Mouse (Mus musculus) neural tube, embryonic 11.5 days (tissue): ENCODE measurements around the gene Rdh9. TPM values are rescaled to one million over a fixed set of nuclear protein-coding genes. Genes with fewer than 3 reads are reported as not detected.
"Not testable (repeated sequence)": the region's sequence is repeated elsewhere in the genome, so short reads cannot be mapped to it uniquely, and the experiment has no call there.

Source experiments
- ATAC-seq: fragments of 200-750 bp; cut with Nextera tagmentation; 2 replicates; pipeline ENCODE4 v1.8.0; 2017; ENCODE audit warnings: moderate number of reproducible peaks, mild to moderate bottlenecking, moderate TSS enrichment, moderate library complexity; ENCODE audit not compliant: insufficient read depth, low FRiP score, low TSS enrichment
- DNase-seq: peaks from one replicate; pipeline ENCODE4 v3.0.0-alpha.2; 2015; ENCODE audit warnings: low spot score
- H3K27ac ChIP-seq: fragments of 300-500 bp; sonication (generic); 2 replicates; pipeline ENCODE4 v1.5.1; 2014; ENCODE audit warnings: low read depth, mild to moderate bottlenecking, low read length
- H3K27me3 ChIP-seq: fragments of 300-500 bp; sonication (generic); 2 replicates; pipeline ENCODE4 v1.6.1; 2014; ENCODE audit warnings: mild to moderate bottlenecking, low read length, mixed read lengths; ENCODE audit not compliant: control insufficient read depth, insufficient read depth
- H3K36me3 ChIP-seq: fragments of 300-500 bp; sonication (generic); 2 replicates; pipeline ENCODE4 v1.6.1; 2014; ENCODE audit warnings: mild to moderate bottlenecking, low read length, moderate library complexity, mixed read lengths; ENCODE audit not compliant: control insufficient read depth, insufficient read depth
- H3K4me1 ChIP-seq: fragments of 300-500 bp; sonication (generic); 2 replicates; pipeline ENCODE4 v1.6.1; 2014; ENCODE audit warnings: low read length, mixed read lengths; ENCODE audit not compliant: control insufficient read depth, insufficient read depth
- H3K4me2 ChIP-seq: fragments of 300-500 bp; sonication (generic); 2 replicates; pipeline ENCODE4 v1.6.1; 2014; ENCODE audit warnings: low read depth, mild to moderate bottlenecking, moderate library complexity
- H3K4me3 ChIP-seq: fragments of 300-500 bp; sonication (generic); 2 replicates; pipeline ENCODE4 v1.5.1; 2014; ENCODE audit warnings: low read depth, low read length
- H3K9ac ChIP-seq: fragments of 300-500 bp; sonication (generic); 2 replicates; pipeline ENCODE4 v1.6.1; 2014; ENCODE audit warnings: mild to moderate bottlenecking, low read length
- H3K9me3 ChIP-seq: fragments of 300-500 bp; sonication (generic); 2 replicates; pipeline ENCODE4 v1.6.1; 2016; ENCODE audit warnings: low read length; ENCODE audit not compliant: control insufficient read depth
- WGBS: fragments of 180-500 bp; shearing (Covaris S2); extraction: QIAGEN DNeasy Blood & Tissue Kit; methylation state at CpG from one replicate; pipeline ENCODE4 v1.1.7; 2014; 5-methylcytosine and 5-hydroxymethylcytosine counted together
- polyA plus RNA-seq: library from polyadenylated mRNA; unstranded; fragments of >200 nt; fragmentation: Nextera tagmentation; extraction: Ambion mirVana; gene quantifications from 2 replicates; pipeline ENCODE4 v1.2.1, GENCODE M21; 2014

Gene Rdh9
- polyA plus RNA-seq, 1 experiment from 2014 or later = not detected

DNA sequence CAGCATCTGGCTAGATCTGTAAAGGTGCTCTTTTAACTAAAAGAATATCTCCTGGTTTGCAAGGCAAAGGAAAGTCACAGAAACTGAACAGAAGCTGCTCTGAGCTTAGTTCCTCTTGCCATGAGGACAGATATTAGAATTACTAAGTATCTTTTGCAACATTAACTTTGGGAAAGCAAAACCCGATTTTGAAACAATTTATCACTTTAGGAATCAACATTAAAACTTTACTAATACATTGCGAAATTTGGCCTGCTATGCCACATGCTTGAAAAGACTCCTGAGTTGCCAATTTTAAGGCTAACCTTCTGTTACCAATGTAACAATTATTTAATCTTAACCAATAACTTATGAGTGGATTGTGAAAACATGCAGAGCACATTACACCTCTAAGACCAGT lies 45.6 kb downstream of the Rdh9 start:
- ATAC-seq, DNase-seq, H3K4me2 ChIP-seq, H3K27ac ChIP-seq, H3K9ac ChIP-seq, H3K9me3 ChIP-seq, H3K27me3 ChIP-seq, H3K36me3 ChIP-seq, H3K4me1 ChIP-seq, H3K4me3 ChIP-seq: not testable (repeated sequence)
- WGBS = 90% methylated on average over 2 of the region's 2 CpGs

DNA sequence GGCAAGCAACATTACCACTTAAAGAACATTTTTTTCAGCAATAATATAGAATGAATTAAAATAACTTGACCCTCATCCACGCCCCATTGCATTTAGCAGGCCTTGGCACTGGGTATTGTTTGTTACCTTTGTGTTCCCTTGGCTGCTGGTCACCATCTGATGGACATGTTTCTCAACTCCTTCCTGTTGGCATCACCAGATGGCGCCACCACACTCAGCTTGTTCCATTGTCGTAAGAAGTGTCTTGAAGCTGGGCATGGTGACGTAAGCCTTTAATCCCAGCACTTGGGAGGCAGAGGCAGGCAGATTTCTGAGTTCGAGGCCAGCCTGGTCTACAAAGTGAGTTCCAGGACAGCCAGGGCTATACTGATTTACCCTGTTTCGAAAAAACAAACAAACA lies 49.2 kb downstream of the Rdh9 start:
- Histone ChIP-seq H3K4me2 (no peak overlapping the region), H3K4me1 (no peaks in the 10 kb centered on the region), H3K27ac (no peak overlapping the region), H3K9me3 (no peaks in the 10 kb centered on the region), H3K4me3 (no peak overlapping the region), H3K27me3 (no peaks in the 10 kb centered on the region), H3K9ac (no peak overlapping the region), H3K36me3 (no peaks in the 10 kb centered on the region)
- no peak for DNase-seq
- 82% methylated on average over 6 of the region's 6 CpGs for WGBS
- no peak for ATAC-seq

DNA sequence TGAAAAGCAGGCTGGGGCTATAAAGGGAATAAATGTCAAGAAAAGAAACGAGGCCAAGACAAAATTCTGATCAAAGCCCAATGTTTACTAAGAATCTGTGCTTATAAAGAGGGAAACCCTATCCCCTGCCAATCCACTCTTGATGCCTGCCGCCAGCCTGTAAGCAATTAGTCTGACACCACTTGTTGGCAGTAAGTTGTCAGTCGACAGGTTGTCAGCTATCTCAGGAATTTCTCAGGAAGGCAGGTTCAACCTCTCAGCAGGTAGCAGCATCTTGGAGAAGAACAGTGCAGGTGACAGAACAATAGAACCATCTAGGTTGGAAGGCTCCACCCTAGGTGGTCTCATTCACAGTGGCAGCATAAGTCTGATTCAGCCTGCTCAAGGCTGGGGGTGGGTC lies 52.9 kb downstream of the Rdh9 start:
- no peaks in the 10 kb centered on the region for H3K36me3 ChIP-seq
- H3K27me3 ChIP-seq = no peaks in the 10 kb centered on the region
- H3K4me1 ChIP-seq = no peaks in the 10 kb centered on the region
- H3K27ac ChIP-seq = no peak overlapping the region
- WGBS = 79% methylated on average over 3 of the region's 3 CpGs
- DNase-seq (no peak), ATAC-seq (no peak)
- no peak overlapping the region for H3K4me2 ChIP-seq
- no peaks in the 10 kb centered on the region for H3K9me3 ChIP-seq
- H3K9ac ChIP-seq = no peak overlapping the region
- no peak overlapping the region for H3K4me3 ChIP-seq

DNA sequence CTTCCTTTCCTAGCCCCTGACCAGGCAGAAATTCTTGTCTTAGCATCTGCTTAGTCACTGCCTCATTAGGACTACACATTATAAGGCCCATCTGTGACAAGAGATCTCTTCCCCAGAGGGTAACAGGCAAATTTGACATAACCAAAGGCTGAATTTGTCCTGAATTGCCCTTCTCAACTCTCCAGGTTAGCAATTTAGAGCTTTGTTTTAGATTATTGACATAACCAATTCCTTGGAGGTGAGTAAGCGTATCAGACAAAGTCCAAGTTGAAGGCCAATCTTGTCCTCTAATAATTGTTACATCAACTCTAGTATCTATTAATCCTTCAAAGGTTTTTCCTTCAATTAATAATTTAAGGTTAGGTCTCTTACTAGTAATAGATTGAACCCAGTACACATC lies 58.0 kb downstream of the Rdh9 start:
- ATAC-seq, H3K4me2 ChIP-seq: not testable (repeated sequence)
- WGBS = 96% methylated on average over 1 of the region's 1 CpGs

DNA sequence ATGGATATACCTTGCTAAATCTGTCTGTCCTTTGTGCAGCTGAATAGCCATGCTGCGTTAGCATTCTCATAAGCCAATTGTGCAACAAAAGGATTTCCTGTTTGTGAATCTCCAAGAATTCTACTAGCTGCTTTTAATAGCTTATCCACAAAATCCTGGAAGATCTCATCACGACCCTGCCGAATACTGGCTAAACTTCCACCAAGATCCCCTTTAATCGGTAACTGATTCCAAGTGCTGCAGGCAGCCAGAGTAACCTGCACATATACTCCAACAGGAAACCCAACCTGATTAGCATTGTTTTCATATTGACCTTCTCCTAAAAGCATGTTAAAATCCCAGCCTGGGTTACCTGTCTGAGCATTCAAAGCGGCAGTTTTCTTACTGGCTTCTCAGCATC lies 59.1 kb downstream of the Rdh9 start:
- DNase-seq (no peak), ATAC-seq (no peak)
- H3K4me2 ChIP-seq = no peak overlapping the region
- no peak overlapping the region for H3K27ac ChIP-seq
- H3K4me1 ChIP-seq = no peaks in the 10 kb centered on the region
- H3K36me3 ChIP-seq = no peaks in the 10 kb centered on the region
- 86% methylated on average over 5 of the region's 5 CpGs for WGBS
- no peaks in the 10 kb centered on the region for H3K27me3 ChIP-seq
- H3K9ac ChIP-seq = no peak overlapping the region
- H3K9me3 ChIP-seq = no peaks in the 10 kb centered on the region
- H3K4me3 ChIP-seq = no peak overlapping the region

More for the DNA sequence above, 58.0 kb downstream of the Rdh9 start:
- H3K27me3 ChIP-seq, H3K4me1 ChIP-seq, H3K4me3 ChIP-seq, H3K36me3 ChIP-seq, DNase-seq, H3K9me3 ChIP-seq, H3K9ac ChIP-seq, H3K27ac ChIP-seq: not testable (repeated sequence)

DNA sequence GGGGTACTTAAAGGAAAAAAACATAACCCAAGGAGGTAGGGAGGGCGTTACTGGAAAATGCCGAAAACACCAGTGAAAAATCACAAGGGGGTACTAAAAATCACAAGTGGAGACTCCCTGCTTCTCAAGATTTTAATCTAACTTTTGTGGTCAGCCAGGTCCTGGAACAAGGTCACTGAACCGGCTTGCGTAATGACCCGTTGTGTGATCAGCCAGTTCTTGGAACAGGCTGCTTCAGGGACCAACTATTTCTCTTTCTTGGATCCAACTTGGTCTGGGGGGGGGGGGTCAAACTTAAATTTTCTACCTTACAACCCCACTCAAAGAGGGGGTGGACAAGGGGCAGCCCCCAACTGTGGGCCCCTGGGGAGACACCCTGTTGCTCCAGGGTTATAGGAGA lies 61.6 kb downstream of the Rdh9 start:
- not testable (repeated sequence) for H3K4me1 ChIP-seq, H3K9me3 ChIP-seq, H3K4me2 ChIP-seq, H3K9ac ChIP-seq, DNase-seq, ATAC-seq, H3K4me3 ChIP-seq, H3K27me3 ChIP-seq, H3K36me3 ChIP-seq, H3K27ac ChIP-seq
- 87% methylated on average over 5 of the region's 5 CpGs for WGBS

DNA sequence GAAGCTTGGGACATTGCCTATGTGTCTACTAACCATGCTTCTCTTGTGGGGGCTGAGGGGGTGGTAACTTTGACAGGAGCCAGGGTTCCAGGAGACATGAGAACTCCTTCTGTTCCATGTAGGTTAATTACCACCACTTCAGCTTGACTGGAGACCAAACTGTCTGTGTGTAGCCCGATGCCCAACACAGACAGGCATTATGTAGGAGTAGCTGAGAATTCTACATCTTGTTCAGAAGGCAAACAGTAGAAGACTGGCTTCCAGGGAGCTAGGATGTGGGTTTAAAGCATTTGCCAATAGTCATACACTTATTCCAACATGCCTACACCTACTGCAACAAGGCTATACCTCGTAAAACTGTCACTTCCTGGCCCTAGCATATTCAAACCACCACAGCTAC lies 62.4 kb downstream of the Rdh9 start:
- ATAC-seq = no peak
- H3K9me3 ChIP-seq = no peaks in the 10 kb centered on the region
- no peak overlapping the region for H3K9ac ChIP-seq
- no peak overlapping the region for H3K27ac ChIP-seq
- no peaks in the 10 kb centered on the region for H3K4me1 ChIP-seq
- no peaks in the 10 kb centered on the region for H3K36me3 ChIP-seq
- no peaks in the 10 kb centered on the region for H3K27me3 ChIP-seq
- no peak for DNase-seq
- no peak overlapping the region for H3K4me2 ChIP-seq
- 91% methylated on average over 2 of the region's 2 CpGs for WGBS
- no peak overlapping the region for H3K4me3 ChIP-seq

DNA sequence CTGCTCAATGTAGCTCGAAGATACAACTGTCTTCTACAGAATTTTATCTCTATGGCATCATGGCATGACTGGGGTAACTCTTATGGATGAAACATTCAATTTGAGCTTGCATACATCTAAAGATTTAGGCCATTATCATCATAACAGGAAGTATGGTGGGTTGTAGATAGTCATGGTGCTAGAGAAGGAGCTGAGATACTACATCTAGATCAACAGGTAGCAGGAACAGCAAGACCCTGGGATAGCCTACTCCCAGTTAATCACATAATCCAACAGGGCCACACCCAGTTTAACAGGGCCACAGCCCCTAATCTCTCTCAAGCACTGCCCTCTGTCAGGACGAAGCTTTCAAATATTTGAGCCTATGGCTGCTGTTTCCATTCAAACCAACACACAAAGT lies 64.6 kb downstream of the Rdh9 start:
- Histone ChIP-seq H3K9ac (no peak overlapping the region), H3K4me1 (no peaks in the 10 kb centered on the region), H3K4me2 (no peak overlapping the region), H3K27ac (no peak overlapping the region), H3K36me3 (no peaks in the 10 kb centered on the region), H3K4me3 (no peak overlapping the region), H3K9me3 (no peaks in the 10 kb centered on the region), H3K27me3 (no peaks in the 10 kb centered on the region)
- DNase-seq = no peak
- 78% methylated on average over 2 of the region's 2 CpGs for WGBS
- ATAC-seq = no peak
